Mouse (Mus musculus) E14TG2a.4 (cell line): ENCODE results near the gene Tfe3.

ENCODE experiments used
- H3K27me3 ChIP-seq: 2 replicates; pipeline ENCODE4 v1.6.1; 2014; ENCODE audit warnings: low read length, control low read depth; ENCODE audit not compliant: insufficient read depth
- H3K36me3 ChIP-seq: 2 replicates; pipeline ENCODE4 v1.6.1; 2014; ENCODE audit warnings: low read length, control low read depth; ENCODE audit not compliant: insufficient read depth
- H3K4me1 ChIP-seq: replicated peaks from 2 replicates; pipeline ENCODE4 v1.6.1; 2014; ENCODE audit warnings: low read depth, low read length, control low read depth
- H3K4me3 ChIP-seq: replicated peaks from 2 replicates; pipeline ENCODE4 v1.5.1; 2014; ENCODE audit warnings: mild to moderate bottlenecking, low read length
- H3K9me3 ChIP-seq: 2 replicates; pipeline ENCODE4 v1.6.1; 2014; ENCODE audit warnings: low read length, control low read depth
- CTCF ChIP-seq: conservative IDR thresholded peaks from 2 replicates; pipeline ENCODE4 v1.5.1; 2014; ENCODE audit warnings: low read length
- NANOG ChIP-seq: IDR thresholded peaks from 2 replicates; pipeline ENCODE4 v1.6.1; 2014; ENCODE audit warnings: borderline replicate concordance, low read length, mixed read lengths
- POU5F1 ChIP-seq: IDR thresholded peaks from 2 replicates; pipeline ENCODE4 v1.6.1; 2014; ENCODE audit warnings: low read length, borderline replicate concordance

Gene Tfe3

GRCm38 (mm10) chrX:7765764-7766163 is 3.4 kb downstream of the Tfe3 start:
- Histone ChIP-seq H3K9me3 (no peaks in the 10 kb centered on the region), H3K4me1 (peaks cover 47% of the 10 kb centered on the region), H3K4me3 (peak overlapping the region; percentile 91), H3K27me3 (no peaks in the 10 kb centered on the region), H3K36me3 (peaks cover 49% of the 10 kb centered on the region)
- TF ChIP-seq POU5F1: no peak
- no peak for TF ChIP-seq CTCF
- no peak for TF ChIP-seq NANOG

- peaks cover 84% of the 10 kb centered on the region for H3K36me3 ChIP-seq
- H3K27me3 ChIP-seq: no peaks in the 10 kb centered on the region
- H3K4me3 ChIP-seq: no peak overlapping the region
- TF ChIP-seq POU5F1 (no peak), CTCF (0 out of 2 replicates have a peak, but pooled peaks have one; percentile 1)
- H3K4me1 ChIP-seq: peaks cover 81% of the 10 kb centered on the region
- no peaks in the 10 kb centered on the region for H3K9me3 ChIP-seq
These were observed 7.1 kb downstream of the Tfe3 start for GRCm38 (mm10) chrX:7769302-7770017.

GRCm38 (mm10) chrX:7772766-7773165 is 10.4 kb downstream of the Tfe3 start:
- H3K9me3 ChIP-seq: no peaks in the 10 kb centered on the region
- peak; percentile 39 for TF ChIP-seq CTCF
- no peak for TF ChIP-seq NANOG

GRCm38 (mm10) chrX:7775501-7776205 is 13.3 kb downstream of the Tfe3 start:
- Histone ChIP-seq H3K27me3 (no peaks in the 10 kb centered on the region), H3K36me3 (peaks cover 50% of the 10 kb centered on the region), H3K4me1 (peaks cover 66% of the 10 kb centered on the region), H3K9me3 (no peaks in the 10 kb centered on the region), H3K4me3 (no peak overlapping the region)
- TF ChIP-seq POU5F1: no peak
- TF ChIP-seq CTCF: no peak
- no peak for TF ChIP-seq NANOG

More at GRCm38 (mm10) chrX:7772766-7773165, 10.4 kb downstream of the Tfe3 start:
- H3K4me3 ChIP-seq: no peak overlapping the region
- peaks cover 82% of the 10 kb centered on the region for H3K4me1 ChIP-seq
- H3K27me3 ChIP-seq: no peaks in the 10 kb centered on the region
- peaks cover 79% of the 10 kb centered on the region for H3K36me3 ChIP-seq

GRCm38 (mm10) chrX:7776329-7777082 is 14.1 kb downstream of the Tfe3 start:
- Histone ChIP-seq H3K9me3 (no peaks in the 10 kb centered on the region), H3K36me3 (peaks cover 42% of the 10 kb centered on the region), H3K4me3 (no peak overlapping the region), H3K27me3 (no peaks in the 10 kb centered on the region), H3K4me1 (peaks cover 57% of the 10 kb centered on the region)
- TF ChIP-seq CTCF (peak; percentile 90), NANOG (no peak), POU5F1 (no peak)

- Histone ChIP-seq H3K9me3 (no peaks in the 10 kb centered on the region), H3K36me3 (peaks cover 21% of the 10 kb centered on the region), H3K4me1 (peaks cover 37% of the 10 kb centered on the region), H3K4me3 (no peak overlapping the region), H3K27me3 (no peaks in the 10 kb centered on the region)
- TF ChIP-seq NANOG (no peak), POU5F1 (no peak), CTCF (no peak)
These were observed 16.3 kb downstream of the Tfe3 start for GRCm38 (mm10) chrX:7778450-7779244.

- no peak overlapping the region for H3K4me3 ChIP-seq
- TF ChIP-seq NANOG (no peak), CTCF (no peak), POU5F1 (no peak)
- H3K9me3 ChIP-seq: no peaks in the 10 kb centered on the region
- no peaks in the 10 kb centered on the region for H3K27me3 ChIP-seq
- peaks cover 15% of the 10 kb centered on the region for H3K36me3 ChIP-seq
- H3K4me1 ChIP-seq: peaks cover 31% of the 10 kb centered on the region
These were observed 16.9 kb downstream of the Tfe3 start for GRCm38 (mm10) chrX:7779294-7779693.

- Histone ChIP-seq H3K27me3 (no peaks in the 10 kb centered on the region), H3K4me3 (no peak overlapping the region), H3K9me3 (no peaks in the 10 kb centered on the region), H3K36me3 (no peaks in the 10 kb centered on the region), H3K4me1 (0 out of 2 replicates have a peak, but pooled peaks cover 10% of the 10 kb centered on the region)
- TF ChIP-seq CTCF (no peak), POU5F1 (no peak), NANOG (no peak)
These were observed 20.3 kb downstream of the Tfe3 start for GRCm38 (mm10) chrX:7782603-7783092.
